Mouse (Mus musculus): ENCODE data around the gene Haus5. TPM values are rescaled to one million over a fixed set of nuclear protein-coding genes. Genes with fewer than 3 reads are reported as not detected.

The Haus5 gene
- polyA plus RNA-seq (2015; fragmentation: Nextera tagmentation; extraction: Ambion mirVana): 30.1 and 32.3 TPM in 2 replicates

DNA sequence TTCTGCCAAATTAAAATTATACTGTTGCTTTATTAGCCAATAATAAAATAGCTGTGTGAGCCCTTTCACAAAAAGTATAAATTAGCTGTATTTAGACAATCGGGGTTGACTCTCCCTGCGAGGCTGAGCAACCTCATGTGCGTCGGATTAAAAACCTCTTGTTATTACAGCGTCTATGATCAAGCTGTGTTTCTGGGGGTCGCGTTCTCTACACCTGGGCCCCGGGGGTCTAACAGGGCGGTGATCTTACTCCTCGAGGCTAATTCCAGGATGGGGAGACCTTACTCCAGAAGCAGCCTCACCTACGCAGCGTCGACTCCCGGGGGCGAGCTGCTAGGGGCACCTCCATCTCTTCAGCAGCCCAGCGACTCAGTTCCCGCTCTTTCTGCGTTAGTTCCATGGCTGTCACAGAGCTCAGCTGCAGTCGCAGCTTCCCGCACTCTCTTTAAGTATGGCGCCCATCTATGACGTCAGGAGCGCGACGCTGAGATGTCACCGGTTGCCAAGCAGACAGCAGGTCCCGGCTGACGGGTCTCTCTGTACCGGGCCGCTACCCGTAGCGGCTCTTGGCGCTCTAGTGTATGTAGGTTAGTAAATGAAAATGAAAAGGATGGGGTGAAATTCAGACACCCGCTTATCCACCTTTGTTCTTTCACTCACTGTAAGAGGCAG is at the start of gene Haus5:
Gene Haus5, minus strand, starts transcription at position 466 of the 672 bp plus-strand sequence.
- under 1% methylated on average over 34 of the region's 34 CpGs for WGBS
- Histone ChIP-seq H3K9me3 (no peaks in the 10 kb centered on the region), H3K27ac (replicated peaks) (peak within 1 kb of the TSS; percentile 38), H3K9ac (peak within 1 kb of the TSS; percentile 94), H3K36me3 (peaks cover 31% of the 10 kb centered on the region), H3K27me3 (replicated peaks) (peaks cover 7% of the 10 kb centered on the region), H3K4me3 (peak within 1 kb of the TSS; percentile 83), H3K4me2 (peak within 1 kb of the TSS; percentile 92), H3K4me1 (peaks cover 13% of the 10 kb centered on the region)
- peak; percentile 86 for ATAC-seq (ENCODE audit: extremely low read depth, insufficient number of reproducible peaks, low FRiP score, low TSS enrichment)

DNA sequence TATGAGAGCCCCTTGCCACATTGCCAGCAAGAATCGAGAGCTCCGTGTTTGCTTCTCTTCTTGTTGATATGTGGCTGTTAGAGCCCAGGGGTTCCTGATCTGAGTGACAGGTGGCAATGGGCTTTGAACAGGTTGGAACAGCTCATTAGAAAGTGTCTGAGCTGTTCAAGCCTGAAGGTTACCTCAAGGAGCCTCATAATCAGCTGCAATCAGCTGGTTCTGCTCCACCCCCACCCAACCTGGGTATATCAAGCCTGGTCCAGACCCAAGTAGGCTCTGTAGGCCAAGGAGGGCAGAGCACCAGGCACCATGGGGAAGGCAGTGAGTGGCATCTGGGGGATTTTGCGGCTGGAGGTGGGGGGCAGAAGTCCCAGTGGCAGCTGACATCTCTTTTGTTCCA is 47.1 kb upstream of the Haus5 start, which contains the start of gene Atp4a:
Gene Atp4a, plus strand, starts transcription at position 268 of the 400 bp plus-strand sequence.
- no peaks in the 10 kb centered on the region for H3K36me3 ChIP-seq
- peaks cover 11% of the 10 kb centered on the region for H3K4me1 ChIP-seq
- no peak within 1 kb of the TSS for H3K4me2 ChIP-seq
- WGBS: 68% methylated on average over 3 of the region's 3 CpGs
- H3K9ac ChIP-seq: no peak within 1 kb of the TSS
- no peak for ATAC-seq (ENCODE audit: extremely low read depth, insufficient number of reproducible peaks, low FRiP score, low TSS enrichment)
- no peaks in the 10 kb centered on the region for H3K9me3 ChIP-seq
- no peak within 1 kb of the TSS for H3K4me3 ChIP-seq
- no peak within 1 kb of the TSS for H3K27ac ChIP-seq (replicated peaks)
- H3K27me3 ChIP-seq (replicated peaks): peaks cover 45% of the 10 kb centered on the region

DNA sequence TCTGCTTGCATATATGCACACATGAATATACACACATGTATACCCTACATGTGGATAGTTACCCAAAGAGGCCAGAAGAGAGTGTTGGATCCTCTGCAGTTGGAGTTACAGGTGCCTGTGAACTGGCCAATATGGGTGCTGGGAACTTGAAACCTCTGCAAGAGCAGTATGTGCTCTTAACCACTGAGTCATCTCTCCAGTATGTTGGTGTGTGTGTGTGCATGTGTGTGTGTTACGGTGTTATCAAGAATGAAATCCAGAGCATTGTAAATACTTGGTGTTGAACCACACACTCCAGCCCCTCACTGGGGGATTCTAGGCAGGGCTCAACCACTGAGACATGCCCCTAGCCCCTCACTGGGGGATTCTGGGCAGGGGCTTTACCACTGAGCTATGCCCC is 42.6 kb upstream of the Haus5 start:
- WGBS: 75% methylated on average over 1 of the region's 1 CpGs
- H3K27ac ChIP-seq (replicated peaks): peak overlapping the region; percentile 92
- peaks cover 17% of the 10 kb centered on the region for H3K4me1 ChIP-seq
- H3K4me3 ChIP-seq: no peak overlapping the region
- H3K4me2 ChIP-seq: no peak overlapping the region
- ATAC-seq (ENCODE audit: extremely low read depth, insufficient number of reproducible peaks, low FRiP score, low TSS enrichment): no peak
- no peak overlapping the region for H3K9ac ChIP-seq
- H3K27me3 ChIP-seq (replicated peaks): peaks cover 14% of the 10 kb centered on the region; the same call in 1 of the 2 replicates
- H3K36me3 ChIP-seq: no peaks in the 10 kb centered on the region
- no peaks in the 10 kb centered on the region for H3K9me3 ChIP-seq

DNA sequence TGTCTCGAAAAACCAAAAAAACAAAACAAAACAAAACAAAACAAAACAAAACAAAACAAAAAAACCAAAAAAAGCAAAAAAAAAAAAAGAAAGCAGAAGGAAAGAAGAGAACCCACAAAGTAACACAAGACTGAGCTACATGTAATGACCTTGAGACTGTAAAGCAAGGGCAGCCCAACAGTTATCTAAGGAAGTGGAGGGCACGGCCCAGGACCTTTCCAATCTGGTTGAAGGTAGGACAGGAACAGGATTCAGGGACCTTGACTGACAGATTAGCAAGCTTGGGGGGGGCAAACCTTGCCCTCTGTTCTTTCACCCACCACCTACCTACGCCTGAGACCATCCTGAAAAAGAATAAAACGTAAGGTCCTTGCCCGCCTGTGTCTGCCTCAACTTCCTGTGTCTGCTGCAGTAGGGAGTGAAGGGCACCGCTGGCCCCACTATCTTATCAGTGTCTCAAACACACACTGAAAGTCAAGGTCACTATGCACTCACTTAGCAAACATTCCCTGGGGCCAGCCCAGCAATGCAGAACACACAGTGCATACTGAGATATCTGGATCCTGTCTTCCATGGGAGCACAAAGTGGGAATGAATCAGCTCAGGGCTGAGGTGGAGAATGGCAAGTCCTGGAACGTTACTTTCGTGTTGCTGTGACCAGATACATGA is 41.6 kb upstream of the Haus5 start:
- H3K4me1 ChIP-seq: peaks cover 17% of the 10 kb centered on the region
- no peak overlapping the region for H3K4me3 ChIP-seq
- peak overlapping the region; percentile 92 for H3K27ac ChIP-seq (replicated peaks)
- no peaks in the 10 kb centered on the region for H3K9me3 ChIP-seq
- 0 out of 2 replicates have a peak overlapping the region, but pooled peaks have one; percentile 52 for H3K9ac ChIP-seq
- peak overlapping the region; percentile 42 for H3K4me2 ChIP-seq
- no peaks in the 10 kb centered on the region for H3K36me3 ChIP-seq
- WGBS: 22% methylated on average over 8 of the region's 8 CpGs
- ATAC-seq (ENCODE audit: extremely low read depth, insufficient number of reproducible peaks, low FRiP score, low TSS enrichment): peak; percentile 70; the same call in 1 of the 2 replicates
- H3K27me3 ChIP-seq (replicated peaks): peaks cover 11% of the 10 kb centered on the region; the same call in 1 of the 2 replicates

DNA sequence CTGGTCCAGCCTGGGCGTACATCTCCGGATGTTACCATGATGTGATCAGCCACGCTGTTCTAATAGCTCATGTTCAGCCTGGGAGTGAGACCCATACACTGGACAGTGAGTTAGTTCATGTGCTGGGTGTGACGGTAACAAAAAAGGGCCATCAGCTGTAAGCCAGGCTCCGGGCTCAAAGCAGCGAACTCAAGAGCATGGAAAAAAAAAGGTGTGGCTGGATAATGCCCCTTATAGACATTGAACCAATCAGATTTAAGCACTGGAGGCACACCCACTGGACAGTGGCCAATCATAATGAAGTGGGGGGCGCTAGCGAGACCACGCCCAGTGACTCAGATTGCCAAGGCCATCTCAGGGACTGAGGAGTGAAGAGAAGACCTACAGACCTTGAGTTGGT is 33.8 kb upstream of the Haus5 start, which contains the start of gene 2200002J24Rik:
Gene 2200002J24Rik, plus strand, starts transcription at position 338 of the 400 bp plus-strand sequence.
- Histone ChIP-seq H3K27me3 (replicated peaks) (no peaks in the 10 kb centered on the region), H3K9me3 (no peaks in the 10 kb centered on the region), H3K9ac (no peak within 1 kb of the TSS), H3K4me2 (no peak within 1 kb of the TSS), H3K27ac (replicated peaks) (no peak within 1 kb of the TSS), H3K36me3 (no peaks in the 10 kb centered on the region), H3K4me1 (peaks cover 17% of the 10 kb centered on the region), H3K4me3 (no peak within 1 kb of the TSS)
- WGBS: 38% methylated on average over 9 of the region's 9 CpGs
- no peak for ATAC-seq (ENCODE audit: extremely low read depth, insufficient number of reproducible peaks, low FRiP score, low TSS enrichment)

DNA sequence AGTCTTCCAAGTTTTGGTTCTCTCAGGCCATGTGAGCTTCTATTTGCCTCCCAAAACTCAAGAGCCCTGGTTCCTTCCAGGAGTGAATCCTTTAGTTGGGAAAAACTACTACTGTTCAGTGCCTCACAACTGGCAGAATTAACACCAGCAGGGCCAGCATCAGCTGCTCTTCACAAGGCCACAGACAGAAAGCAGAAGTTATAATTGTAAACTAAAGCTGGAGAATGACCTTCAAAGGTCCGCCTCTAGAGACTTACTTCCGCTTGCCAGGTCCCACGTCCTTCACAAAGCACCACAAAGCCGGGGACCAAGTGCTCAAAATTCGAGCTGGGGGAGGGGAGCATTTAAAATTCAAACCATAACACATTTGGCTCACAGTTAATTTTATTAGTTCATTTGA is 33.3 kb upstream of the Haus5 start:
- Histone ChIP-seq H3K9ac (no peak overlapping the region), H3K4me1 (peaks cover 17% of the 10 kb centered on the region), H3K27ac (replicated peaks) (no peak overlapping the region), H3K27me3 (replicated peaks) (no peaks in the 10 kb centered on the region), H3K36me3 (no peaks in the 10 kb centered on the region), H3K4me2 (no peak overlapping the region), H3K9me3 (no peaks in the 10 kb centered on the region), H3K4me3 (no peak overlapping the region)
- ATAC-seq (ENCODE audit: extremely low read depth, insufficient number of reproducible peaks, low FRiP score, low TSS enrichment): no peak
- 61% methylated on average over 5 of the region's 5 CpGs for WGBS

DNA sequence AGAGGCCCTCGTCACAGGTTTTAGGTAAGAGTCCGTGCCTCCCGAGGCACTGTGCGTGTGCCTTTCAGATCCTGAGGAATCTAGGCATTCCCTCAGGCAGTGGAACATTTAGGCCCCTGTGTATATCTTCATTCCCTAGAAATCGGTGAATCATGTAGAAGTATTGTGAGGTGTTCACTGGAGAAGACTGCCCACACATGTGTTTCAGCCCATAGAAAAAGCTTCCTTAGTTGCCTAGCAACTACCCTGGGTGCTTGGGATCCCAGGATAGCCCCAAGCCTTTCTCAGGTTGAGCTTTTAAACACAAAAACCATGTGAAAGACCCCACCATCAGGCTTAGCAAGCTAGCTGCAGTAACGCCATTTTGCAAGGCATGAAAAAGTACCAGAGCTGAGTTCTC is 23.5 kb upstream of the Haus5 start:
- 70% methylated on average over 6 of the region's 6 CpGs for WGBS
- H3K4me1 ChIP-seq: no peaks in the 10 kb centered on the region
- H3K36me3 ChIP-seq: no peaks in the 10 kb centered on the region
- peaks cover 14% of the 10 kb centered on the region; the same call in 1 of the 2 replicates for H3K27me3 ChIP-seq (replicated peaks)
- no peak overlapping the region for H3K9ac ChIP-seq
- no peak for ATAC-seq (ENCODE audit: extremely low read depth, insufficient number of reproducible peaks, low FRiP score, low TSS enrichment)
- H3K4me2 ChIP-seq: no peak overlapping the region
- no peak overlapping the region for H3K27ac ChIP-seq (replicated peaks)
- no peaks in the 10 kb centered on the region for H3K9me3 ChIP-seq
- no peak overlapping the region for H3K4me3 ChIP-seq

DNA sequence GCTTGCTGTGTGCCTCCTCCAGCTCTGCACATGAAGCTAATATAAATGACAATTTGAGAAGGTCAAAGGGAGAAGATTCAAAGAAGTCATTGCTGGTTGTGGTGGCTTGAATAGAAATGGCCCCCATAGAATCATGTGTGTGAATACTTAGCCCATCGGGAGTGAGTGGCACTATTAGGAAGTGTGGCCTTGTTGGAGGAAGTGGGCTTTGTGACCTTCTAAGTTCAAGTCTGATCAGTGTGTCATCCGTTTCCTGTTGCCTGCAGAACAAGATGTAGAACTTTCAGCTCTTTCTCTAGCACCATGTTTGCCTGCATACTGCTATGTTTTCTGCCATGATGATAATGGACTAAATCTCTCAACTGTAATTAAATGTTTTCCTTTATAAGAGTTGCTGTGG is 18.6 kb upstream of the Haus5 start:
- Histone ChIP-seq H3K9ac (no peak overlapping the region), H3K9me3 (no peaks in the 10 kb centered on the region), H3K4me2 (no peak overlapping the region), H3K4me3 (no peak overlapping the region), H3K27me3 (replicated peaks) (peaks cover 14% of the 10 kb centered on the region; the same call in 1 of the 2 replicates), H3K36me3 (no peaks in the 10 kb centered on the region), H3K27ac (replicated peaks) (no peak overlapping the region), H3K4me1 (no peaks in the 10 kb centered on the region)
- 55% methylated on average over 2 of the region's 2 CpGs for WGBS
- ATAC-seq (ENCODE audit: extremely low read depth, insufficient number of reproducible peaks, low FRiP score, low TSS enrichment): no peak

DNA sequence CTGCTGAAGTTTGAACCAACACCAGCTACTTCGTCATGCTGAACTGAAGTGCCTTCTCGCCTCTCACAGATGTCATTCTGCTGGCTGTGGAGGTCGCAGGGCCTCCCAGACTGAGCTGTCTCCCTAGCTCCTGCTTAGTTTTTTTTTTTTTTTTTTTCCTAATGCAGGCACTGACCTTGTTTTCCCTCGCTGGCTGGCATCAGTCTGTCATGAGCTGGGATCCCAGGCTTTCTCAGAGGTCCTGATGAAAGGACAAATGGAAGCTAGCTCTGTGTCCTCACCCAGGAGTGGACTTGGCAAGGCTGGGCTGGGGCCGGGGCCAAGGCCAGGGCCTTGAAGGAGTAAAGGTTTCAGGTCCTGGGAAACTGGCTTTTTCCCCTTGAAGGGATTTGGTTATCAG is 17.1 kb upstream of the Haus5 start:
- H3K36me3 ChIP-seq: no peaks in the 10 kb centered on the region
- peaks cover 2% of the 10 kb centered on the region; the same call in 1 of the 2 replicates for H3K9me3 ChIP-seq
- no peak for ATAC-seq (ENCODE audit: extremely low read depth, insufficient number of reproducible peaks, low FRiP score, low TSS enrichment)
- H3K4me2 ChIP-seq: no peak overlapping the region
- H3K4me1 ChIP-seq: no peaks in the 10 kb centered on the region
- H3K27ac ChIP-seq (replicated peaks): no peak overlapping the region
- no peak overlapping the region for H3K4me3 ChIP-seq
- no peak overlapping the region for H3K9ac ChIP-seq
- H3K27me3 ChIP-seq (replicated peaks): peaks cover 6% of the 10 kb centered on the region; the same call in 1 of the 2 replicates
- 35% methylated on average over 5 of the region's 5 CpGs for WGBS

DNA sequence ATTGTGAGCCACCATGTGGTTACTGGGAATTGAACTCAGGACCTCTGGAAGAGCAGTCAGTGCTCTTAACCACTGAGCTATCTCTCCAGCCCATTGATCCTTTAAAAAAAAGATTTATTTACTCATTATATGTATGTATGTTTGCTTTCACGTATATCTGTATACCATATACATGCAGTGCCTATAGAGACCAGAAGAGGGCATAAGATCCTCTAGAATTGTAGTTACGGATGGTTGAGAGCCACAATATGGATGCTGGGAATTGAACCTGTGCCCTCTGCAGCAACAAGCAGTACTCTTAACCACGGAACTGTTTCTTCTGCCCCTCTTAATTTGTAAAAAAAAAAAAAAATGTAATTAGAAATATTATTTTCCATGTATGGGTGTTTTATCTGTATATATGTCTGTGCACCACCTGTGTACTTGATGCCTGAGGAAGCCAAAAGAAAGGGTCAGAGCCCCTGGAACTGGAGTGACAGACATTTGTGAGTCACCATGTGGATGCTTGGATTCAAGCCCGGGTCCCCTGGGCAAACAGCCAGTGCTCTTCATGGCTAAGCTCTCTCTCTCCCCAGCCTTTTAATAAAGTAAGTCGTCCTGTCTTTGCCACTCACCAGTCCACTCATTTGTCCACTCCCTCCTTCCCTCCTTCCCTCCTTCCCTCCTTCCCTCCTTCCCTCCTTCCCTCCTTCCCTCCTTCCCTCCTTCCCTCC is 13.6 kb upstream of the Haus5 start:
- H3K9ac ChIP-seq: no peak overlapping the region
- no peak overlapping the region for H3K4me2 ChIP-seq
- no peak overlapping the region for H3K27ac ChIP-seq (replicated peaks)
- H3K36me3 ChIP-seq: no peaks in the 10 kb centered on the region
- 0 out of 2 replicates have a peak, but pooled peaks cover 3% of the 10 kb centered on the region for H3K27me3 ChIP-seq (replicated peaks)
- 50% methylated on average over 5 of the region's 5 CpGs for WGBS
- H3K4me3 ChIP-seq: no peak overlapping the region
- no peak for ATAC-seq (ENCODE audit: extremely low read depth, insufficient number of reproducible peaks, low FRiP score, low TSS enrichment)
- peaks cover 2% of the 10 kb centered on the region; the same call in 1 of the 2 replicates for H3K9me3 ChIP-seq
- H3K4me1 ChIP-seq: no peaks in the 10 kb centered on the region

DNA sequence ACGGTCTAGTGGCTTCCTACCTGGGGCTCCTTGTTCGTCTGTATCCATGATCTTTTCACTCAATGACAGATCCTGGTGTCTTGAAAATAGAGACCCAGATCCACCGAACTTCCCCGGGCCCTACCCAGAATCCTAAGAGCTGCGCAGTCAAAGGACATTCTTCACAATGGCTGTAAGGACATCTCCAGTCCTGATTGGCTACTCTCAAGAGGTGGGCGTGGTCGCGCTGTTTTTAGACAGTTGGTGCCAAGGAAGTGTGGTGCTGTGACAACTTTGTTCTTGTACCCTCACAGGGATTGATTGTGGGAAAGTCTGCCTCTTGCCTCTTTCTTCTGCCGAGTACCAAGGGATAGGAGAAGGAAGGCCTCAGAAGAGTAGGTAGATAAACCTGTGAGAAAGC is 6.7 kb upstream of the Haus5 start, which contains the start of gene Pmis2:
Gene Pmis2, minus strand, starts transcription at position 126 of the 400 bp plus-strand sequence.
- H3K4me2 ChIP-seq: no peak within 1 kb of the TSS
- H3K36me3 ChIP-seq: no peaks in the 10 kb centered on the region
- no peak for ATAC-seq (ENCODE audit: extremely low read depth, insufficient number of reproducible peaks, low FRiP score, low TSS enrichment)
- WGBS: 61% methylated on average over 9 of the region's 9 CpGs
- no peaks in the 10 kb centered on the region for H3K4me1 ChIP-seq
- H3K4me3 ChIP-seq: no peak within 1 kb of the TSS
- H3K9me3 ChIP-seq: no peaks in the 10 kb centered on the region
- no peak within 1 kb of the TSS for H3K27ac ChIP-seq (replicated peaks)
- H3K27me3 ChIP-seq (replicated peaks): peaks cover 9% of the 10 kb centered on the region
- no peak within 1 kb of the TSS for H3K9ac ChIP-seq
